Mouse (Mus musculus) c-Kit-positive CD71-negative TER-119-negative erythroid progenitor cells, embryonic 14.5 days (primary cell): ENCODE measurements at regions not wholly inside any gene's neighbourhood (a gene's known extent, or its start where the extent isn't known, plus 50 kb on each side); places are given as distances from the start of the nearest gene placed in this dataset.

Source experiments
- DNase-seq: peaks from one replicate; pipeline ENCODE4 v3.0.0-alpha.2; 2013; ENCODE audit warnings: low read depth

DNA sequence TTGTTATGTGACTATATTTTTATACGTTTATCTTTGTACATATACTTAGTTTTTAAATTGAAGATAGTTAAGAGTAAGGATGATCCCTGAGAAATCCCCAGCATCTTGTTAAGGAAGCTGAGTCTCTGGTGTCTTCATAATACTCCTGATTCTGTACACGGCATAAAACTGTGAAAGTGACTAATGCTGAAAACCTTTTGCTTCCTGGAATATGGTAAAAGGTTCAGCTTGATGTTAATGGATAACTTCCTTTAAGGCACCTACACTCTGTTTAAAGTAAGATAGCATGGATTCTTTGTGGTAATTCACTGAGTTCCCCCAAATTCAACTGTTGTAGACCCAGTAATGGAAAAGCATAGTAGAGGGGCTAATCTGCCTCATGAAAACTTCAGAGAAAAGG lies 67.2 kb upstream of the Rgs1 start:
- DNase-seq, result no peak

DNA sequence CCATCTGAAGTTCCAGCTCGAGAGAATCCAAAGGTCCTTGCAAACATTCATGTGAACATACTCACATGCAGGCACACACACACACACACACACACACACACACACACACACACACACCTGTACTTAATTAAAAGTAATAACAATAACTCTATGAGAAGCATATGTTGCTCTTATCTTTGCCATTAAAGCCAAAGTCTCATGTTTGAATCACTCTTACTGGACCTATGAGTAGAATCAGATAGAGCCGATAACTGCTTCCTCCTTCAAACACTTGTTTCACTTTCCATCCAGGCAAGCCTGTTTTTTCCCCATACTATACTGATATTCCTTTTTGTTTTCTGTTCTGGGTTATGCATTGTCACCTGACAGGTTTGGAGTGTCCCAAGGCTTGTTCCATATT lies 65.3 kb upstream of the Rgs1 start:
- no peak for DNase-seq

DNA sequence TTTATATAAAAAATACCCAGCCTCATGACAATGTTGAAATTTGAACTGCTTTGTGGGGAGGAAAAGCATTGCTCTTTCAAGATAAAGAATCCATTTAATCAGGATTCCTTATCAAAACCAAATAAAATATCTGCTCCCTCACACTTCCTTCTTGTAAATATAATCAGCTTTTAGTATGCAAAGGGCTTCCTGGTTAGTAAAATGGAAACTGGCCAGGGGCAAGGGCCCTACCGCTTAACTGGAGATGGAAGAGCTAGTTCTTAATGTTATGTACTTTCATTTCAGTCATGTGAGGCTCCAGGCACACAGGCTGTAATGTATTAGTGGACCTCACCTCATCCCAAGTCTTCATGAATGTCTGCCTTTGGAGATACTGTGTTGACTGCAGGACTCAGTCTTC lies 64.3 kb upstream of the Rgs1 start:
- DNase-seq, result no peak

DNA sequence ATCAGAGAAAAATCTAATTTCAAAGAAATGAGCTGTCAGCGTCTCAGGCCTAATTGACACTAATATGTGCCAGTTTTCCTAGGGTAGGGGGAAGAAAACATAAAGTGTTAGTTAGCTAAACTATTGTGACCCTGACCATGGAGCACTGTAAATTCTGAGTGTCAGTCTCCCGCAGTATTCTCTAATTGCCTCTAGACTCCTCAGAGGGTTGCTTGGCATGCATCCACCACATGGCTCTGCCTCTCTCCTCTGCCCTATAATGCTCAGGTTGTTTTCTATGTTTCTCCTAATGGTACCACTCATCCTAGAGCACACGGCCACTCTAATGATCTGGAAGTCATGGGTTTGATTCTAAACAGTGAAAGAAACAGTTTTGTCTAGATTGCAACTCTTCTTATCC lies 60.9 kb upstream of the Rgs1 start:
- no peak for DNase-seq

DNA sequence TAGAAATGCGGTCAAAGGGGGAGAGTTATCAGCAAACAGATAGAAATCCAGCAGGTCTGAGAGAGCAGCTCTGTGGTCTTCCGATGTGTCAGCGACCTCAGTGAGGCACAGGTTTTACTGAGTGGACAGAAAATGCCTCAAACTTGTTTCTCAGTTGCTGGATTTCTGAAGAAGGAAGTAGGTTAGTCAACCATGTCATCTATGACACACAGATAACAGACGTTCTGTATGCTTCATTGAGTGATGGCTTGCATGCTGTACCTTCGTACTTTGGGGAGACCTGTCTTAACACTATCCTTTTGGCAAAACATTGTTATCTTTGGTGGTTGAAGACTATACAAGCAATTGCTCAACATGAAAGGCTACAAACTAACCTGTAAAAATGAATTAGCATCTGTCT lies 59.3 kb upstream of the Rgs1 start:
- no peak for DNase-seq

DNA sequence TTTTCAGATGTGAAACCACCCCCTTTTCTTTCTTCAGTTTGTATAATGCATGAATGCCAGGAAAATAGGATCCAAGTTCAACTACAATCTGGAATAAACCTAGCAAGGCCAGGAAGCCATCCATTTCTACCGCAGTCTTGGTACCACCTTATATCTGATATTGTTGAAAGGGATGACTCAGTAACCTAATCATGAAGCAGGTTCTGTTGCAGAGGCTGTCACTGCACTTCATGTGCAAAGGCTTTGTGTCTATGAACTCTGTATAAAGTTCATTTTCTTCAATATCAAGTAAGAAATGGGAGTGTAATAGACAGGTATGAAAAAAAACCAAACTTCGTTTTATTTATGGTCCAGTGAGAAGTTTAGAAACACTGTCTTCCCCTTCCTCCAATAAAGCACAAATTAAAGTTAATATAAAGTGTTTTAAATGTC lies 58.8 kb upstream of the Rgs1 start:
- no peak for DNase-seq

DNA sequence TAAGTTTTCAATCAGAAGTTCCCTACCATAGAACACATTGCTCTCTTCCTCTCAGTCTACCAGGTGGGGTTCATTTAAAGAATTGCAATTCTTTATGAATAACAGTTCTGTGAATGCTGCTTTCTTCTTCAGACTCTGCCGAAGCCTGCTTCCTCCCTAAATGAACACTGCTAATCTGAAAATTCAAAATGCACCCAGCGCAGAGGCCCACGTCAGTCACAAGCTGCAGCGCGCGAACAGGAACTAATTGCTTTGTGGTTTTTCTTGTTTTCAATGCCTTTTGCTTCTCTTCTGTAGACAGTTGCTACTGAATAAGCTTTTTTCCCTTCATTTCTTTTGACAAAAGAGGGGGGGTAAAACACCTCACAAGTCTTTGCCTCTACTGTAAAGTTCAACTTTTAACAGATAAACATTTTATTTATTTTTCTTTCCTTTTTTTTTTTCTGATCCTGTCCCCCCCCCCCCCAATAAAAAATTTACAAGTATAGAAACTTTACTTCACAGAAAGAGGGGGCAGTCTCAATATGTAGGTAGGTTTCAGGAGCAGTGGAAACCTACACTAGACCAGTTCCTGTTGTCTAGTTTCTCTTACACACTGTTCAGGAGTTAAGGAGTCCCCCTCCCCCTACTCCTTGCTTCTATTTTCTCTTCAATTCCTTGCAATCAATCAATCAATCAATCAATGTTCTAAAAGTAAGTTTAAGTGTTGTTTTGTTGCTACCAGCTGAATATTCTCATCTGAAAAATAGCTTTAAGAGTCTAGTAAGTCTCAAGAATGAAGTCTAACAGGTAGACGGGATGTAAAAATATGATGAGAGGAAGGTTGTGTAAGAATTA lies 58.2 kb upstream of the Rgs1 start:
- DNase-seq, result no peak

DNA sequence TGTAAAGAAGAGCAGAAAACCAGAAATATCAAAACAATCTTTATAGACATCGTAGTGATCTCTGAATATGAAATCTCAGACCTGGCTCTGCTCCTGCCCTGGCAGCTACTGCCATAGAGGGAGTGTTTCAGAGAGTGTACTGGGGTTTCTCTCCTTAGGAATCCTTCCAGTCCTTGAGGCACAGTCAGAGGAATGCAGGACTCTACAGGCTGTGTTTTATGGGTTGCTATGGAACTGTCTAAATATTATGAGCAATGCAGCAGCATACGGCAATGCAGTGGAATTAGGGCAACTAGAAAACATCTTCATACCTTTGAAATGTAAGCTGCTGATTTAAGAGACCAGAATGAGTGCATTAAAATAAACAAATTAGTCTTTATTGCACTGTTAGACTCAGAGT lies 57.2 kb upstream of the Rgs1 start:
- DNase-seq, result no peak

DNA sequence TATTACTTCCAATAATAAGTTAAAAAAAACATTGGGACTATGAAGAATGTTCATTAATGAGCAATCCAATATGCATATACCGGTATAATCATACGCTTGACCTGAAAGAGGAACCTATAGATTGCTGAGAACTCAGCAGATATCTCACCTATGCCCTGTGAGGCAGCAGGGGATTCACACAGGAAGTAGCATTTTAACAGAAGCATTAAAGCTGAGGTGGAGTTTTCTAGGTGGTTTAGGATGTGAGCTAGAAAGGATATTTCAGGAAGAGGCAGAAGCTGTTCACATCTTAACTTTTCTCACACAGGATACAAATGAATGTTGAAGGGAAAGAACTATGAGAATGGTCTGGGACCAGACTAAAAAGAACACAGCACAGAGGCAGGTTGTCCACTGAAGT lies 51.6 kb upstream of the Rgs1 start:
- DNase-seq, result no peak
